Mouse (Mus musculus) liver, postnatal 0 days (tissue): Measurements from ENCODE around the gene Cnep1r1.

ENCODE experiments used
- CTCF ChIP-seq: sonication (generic); IDR thresholded peaks from 2 replicates; pipeline ENCODE4 v1.5.1; 2016; ENCODE audit warnings: antibody characterized with exemption, low read depth
- EP300 ChIP-seq: IDR thresholded peaks from 2 replicates; pipeline ENCODE4 v1.6.1; 2016; ENCODE audit warnings: antibody characterized with exemption, low read depth, mild to moderate bottlenecking

GRCm38 (mm10) chr8:88093367-88093766, 25.2 kb upstream of the Cnep1r1 start:
- TF ChIP-seq CTCF (no peak), EP300 (no peak)
